Mouse (Mus musculus) small intestine, adult 2 months (tissue): ENCODE measurements around the gene Pard3.

Source experiments
- CTCF ChIP-seq: fragments of 200-500 bp; IDR thresholded peaks from 2 replicates; pipeline ENCODE4 v1.5.1; 2012; ENCODE audit warnings: low read depth, mild to moderate bottlenecking, control low read depth, inconsistent platforms, low read length, moderate library complexity, mixed read lengths; ENCODE audit not compliant: insufficient replicate concordance, insufficient read length; ENCODE audit errors: extremely low read depth
- POLR2A ChIP-seq: fragments of 200-500 bp; IDR thresholded peaks from 2 replicates; pipeline ENCODE4 v1.6.1; 2012; ENCODE audit warnings: low read depth, mild to moderate bottlenecking, control low read depth, inconsistent platforms, low read length, moderate library complexity

- TF ChIP-seq POLR2A (no peak), CTCF (no peak)
These were observed 493.3 kb downstream of the Pard3 start for GRCm38 (mm10) chr8:127556964-127557363.
